Mouse (Mus musculus) hindbrain, embryonic 14.5 days (tissue): ENCODE data around the gene Map4k5. TPM values are rescaled to one million over a fixed set of nuclear protein-coding genes. Genes with fewer than 3 reads are reported as not detected.

ENCODE experiments used
- ATAC-seq: fragments of 200-750 bp; cut with Nextera tagmentation; 2 replicates; pipeline ENCODE4 v1.8.0; 2017; ENCODE audit warnings: moderate number of reproducible peaks, mild to moderate bottlenecking, moderate TSS enrichment, moderate library complexity; ENCODE audit not compliant: low FRiP score
- DNase-seq: peaks from one replicate; pipeline ENCODE4 v3.0.0-alpha.2; 2015; ENCODE audit warnings: low spot score
- H3K27ac ChIP-seq: fragments of 300-500 bp; sonication (generic); 2 replicates; pipeline ENCODE4 v1.5.1; 2014; ENCODE audit warnings: mild to moderate bottlenecking, moderate library complexity
- H3K27me3 ChIP-seq: fragments of 300-500 bp; sonication (generic); 2 replicates; pipeline ENCODE4 v1.6.1; 2014; ENCODE audit warnings: mild to moderate bottlenecking, low read length, mixed read lengths; ENCODE audit not compliant: control insufficient read depth, insufficient read depth
- H3K36me3 ChIP-seq: fragments of 300-500 bp; sonication (generic); replicated peaks from 2 replicates; pipeline ENCODE4 v1.6.1; 2014; ENCODE audit not compliant: control insufficient read depth, insufficient read depth
- H3K4me1 ChIP-seq: fragments of 300-500 bp; sonication (generic); replicated peaks from 2 replicates; pipeline ENCODE4 v1.6.1; 2014; ENCODE audit warnings: antibody characterized with exemption, low read length, mixed read lengths; ENCODE audit not compliant: control insufficient read depth, insufficient read depth
- H3K4me2 ChIP-seq: fragments of 300-500 bp; sonication (generic); replicated peaks from 2 replicates; pipeline ENCODE4 v1.6.1; 2014; ENCODE audit warnings: mild to moderate bottlenecking, moderate library complexity
- H3K4me3 ChIP-seq: fragments of 300-500 bp; sonication (generic); replicated peaks from 2 replicates; pipeline ENCODE4 v1.5.1; 2014; ENCODE audit warnings: mild to moderate bottlenecking, low read length
- H3K9ac ChIP-seq: fragments of 300-500 bp; sonication (generic); 2 replicates; pipeline ENCODE4 v1.6.1; 2014
- H3K9me3 ChIP-seq: fragments of 300-500 bp; sonication (generic); 2 replicates; pipeline ENCODE4 v1.6.1; 2016; ENCODE audit warnings: low read length; ENCODE audit not compliant: control insufficient read depth
- WGBS: fragments of 180-500 bp; shearing (Covaris S2); extraction: QIAGEN DNeasy Blood & Tissue Kit; methylation state at CpG from one replicate; pipeline ENCODE4 v1.1.7; 2014; 5-methylcytosine and 5-hydroxymethylcytosine counted together
- polyA plus RNA-seq: library from polyadenylated mRNA; unstranded; fragments of >200 nt; fragmentation: Nextera tagmentation; extraction: Ambion mirVana; gene quantifications from 2 replicates; pipeline ENCODE4 v1.2.1, GENCODE M21; 2014

The Map4k5 gene
- polyA plus RNA-seq, 1 experiment from 2014 or later, result 37.7 TPM

- H3K9ac ChIP-seq, result peak overlapping the region; percentile 71
- 0 out of 2 replicates have a peak, but pooled peaks cover 12% of the 10 kb centered on the region for H3K4me1 ChIP-seq
- DNase-seq (peak; percentile 34), ATAC-seq (0 out of 2 replicates have a peak, but pooled peaks have one; percentile 12)
- H3K9me3 ChIP-seq, result no peaks in the 10 kb centered on the region
- H3K36me3 ChIP-seq, result no peaks in the 10 kb centered on the region
- peak overlapping the region; percentile 50 for H3K4me3 ChIP-seq
- WGBS, result 35% methylated on average over 27 of the region's 27 CpGs
- H3K27me3 ChIP-seq, result no peaks in the 10 kb centered on the region
- peak overlapping the region; percentile 99 for H3K4me2 ChIP-seq
- peak overlapping the region; percentile 14; the same call in 1 of the 2 replicates for H3K27ac ChIP-seq
Measured at GRCm38 (mm10) chr12:69789766-69790529, 103.1 kb downstream of the Map4k5 start.

GRCm38 (mm10) chr12:69788380-69788779 lies 104.6 kb downstream of the Map4k5 start:
- DNase-seq, result no peak
- Histone ChIP-seq H3K27ac (no peak overlapping the region), H3K36me3 (no peaks in the 10 kb centered on the region), H3K4me1 (0 out of 2 replicates have a peak, but pooled peaks cover 12% of the 10 kb centered on the region), H3K9me3 (no peaks in the 10 kb centered on the region), H3K4me3 (no peak overlapping the region), H3K4me2 (no peak overlapping the region), H3K9ac (no peak overlapping the region), H3K27me3 (no peaks in the 10 kb centered on the region)
- ATAC-seq, result no peak
- whole genome bisulfite sequencing, result 85% methylated on average over 5 of the region's 5 CpGs

GRCm38 (mm10) chr12:69785471-69785870 lies 107.5 kb downstream of the Map4k5 start:
- H3K9me3 ChIP-seq, result no peaks in the 10 kb centered on the region
- DNase-seq, result no peak
- no peaks in the 10 kb centered on the region for H3K36me3 ChIP-seq
- H3K27me3 ChIP-seq, result no peaks in the 10 kb centered on the region
- H3K4me1 ChIP-seq, result 0 out of 2 replicates have a peak, but pooled peaks cover 1% of the 10 kb centered on the region
- H3K4me2 ChIP-seq, result no peak overlapping the region
- 94% methylated on average over 9 of the region's 9 CpGs for WGBS
- ATAC-seq, result no peak
- H3K9ac ChIP-seq, result no peak overlapping the region
- no peak overlapping the region for H3K4me3 ChIP-seq
- no peak overlapping the region for H3K27ac ChIP-seq

GRCm38 (mm10) chr12:69783247-69784025 lies 109.6 kb downstream of the Map4k5 start:
- 55% methylated on average over 6 of the region's 6 CpGs for WGBS
- no peak overlapping the region for H3K4me3 ChIP-seq
- no peak overlapping the region for H3K4me2 ChIP-seq
- no peaks in the 10 kb centered on the region for H3K27me3 ChIP-seq
- H3K36me3 ChIP-seq, result no peaks in the 10 kb centered on the region
- H3K4me1 ChIP-seq, result no peaks in the 10 kb centered on the region
- DNase-seq, result no peak
- H3K9ac ChIP-seq, result no peak overlapping the region
- ATAC-seq, result no peak
- H3K27ac ChIP-seq, result no peak overlapping the region
- H3K9me3 ChIP-seq, result no peaks in the 10 kb centered on the region

- H3K27ac ChIP-seq, result no peak overlapping the region
- DNase-seq, result no peak
- H3K27me3 ChIP-seq, result no peaks in the 10 kb centered on the region
- no peaks in the 10 kb centered on the region for H3K36me3 ChIP-seq
- H3K4me3 ChIP-seq, result no peak overlapping the region
- no peak overlapping the region for H3K4me2 ChIP-seq
- no peaks in the 10 kb centered on the region for H3K9me3 ChIP-seq
- no peaks in the 10 kb centered on the region for H3K4me1 ChIP-seq
- ATAC-seq, result no peak
- 79% methylated on average over 10 of the region's 10 CpGs for WGBS
- H3K9ac ChIP-seq, result no peak overlapping the region
Measured at GRCm38 (mm10) chr12:69781935-69782650, 110.9 kb downstream of the Map4k5 start.

- Histone ChIP-seq H3K4me3 (no peak overlapping the region), H3K9ac (no peak overlapping the region), H3K36me3 (no peaks in the 10 kb centered on the region), H3K27ac (no peak overlapping the region), H3K9me3 (no peaks in the 10 kb centered on the region), H3K4me1 (no peaks in the 10 kb centered on the region), H3K27me3 (no peaks in the 10 kb centered on the region), H3K4me2 (no peak overlapping the region)
- DNase-seq (no peak), ATAC-seq (no peak)
- WGBS, result 60% methylated on average over 8 of the region's 8 CpGs
Measured at GRCm38 (mm10) chr12:69781480-69781879, 111.5 kb downstream of the Map4k5 start.

GRCm38 (mm10) chr12:69777957-69778356 lies 115.0 kb downstream of the Map4k5 start:
- WGBS, result 80% methylated on average over 2 of the region's 2 CpGs
- no peak for DNase-seq
- H3K4me1 ChIP-seq, result no peaks in the 10 kb centered on the region
- H3K36me3 ChIP-seq, result no peaks in the 10 kb centered on the region
- H3K9me3 ChIP-seq, result no peaks in the 10 kb centered on the region
- no peak overlapping the region for H3K4me2 ChIP-seq
- ATAC-seq, result no peak
- no peak overlapping the region for H3K9ac ChIP-seq
- H3K27me3 ChIP-seq, result no peaks in the 10 kb centered on the region
- H3K4me3 ChIP-seq, result no peak overlapping the region
- no peak overlapping the region for H3K27ac ChIP-seq

GRCm38 (mm10) chr12:69777341-69777730 lies 115.7 kb downstream of the Map4k5 start:
- WGBS, result 88% methylated on average over 6 of the region's 6 CpGs
- no peaks in the 10 kb centered on the region for H3K9me3 ChIP-seq
- no peaks in the 10 kb centered on the region for H3K36me3 ChIP-seq
- H3K4me1 ChIP-seq, result no peaks in the 10 kb centered on the region
- H3K4me2 ChIP-seq, result no peak overlapping the region
- ATAC-seq (no peak), DNase-seq (no peak)
- no peak overlapping the region for H3K9ac ChIP-seq
- H3K4me3 ChIP-seq, result no peak overlapping the region
- H3K27me3 ChIP-seq, result no peaks in the 10 kb centered on the region
- no peak overlapping the region for H3K27ac ChIP-seq
